Mouse (Mus musculus): Measurements from ENCODE around the gene Magi1. TPM values are rescaled to one million over a fixed set of nuclear protein-coding genes. Genes with fewer than 3 reads are reported as not detected.

Magi1 gene
- polyA plus RNA-seq (2015; fragmentation: Nextera tagmentation; extraction: Ambion mirVana), result 21.4 and 21.6 TPM in 2 replicates

DNA sequence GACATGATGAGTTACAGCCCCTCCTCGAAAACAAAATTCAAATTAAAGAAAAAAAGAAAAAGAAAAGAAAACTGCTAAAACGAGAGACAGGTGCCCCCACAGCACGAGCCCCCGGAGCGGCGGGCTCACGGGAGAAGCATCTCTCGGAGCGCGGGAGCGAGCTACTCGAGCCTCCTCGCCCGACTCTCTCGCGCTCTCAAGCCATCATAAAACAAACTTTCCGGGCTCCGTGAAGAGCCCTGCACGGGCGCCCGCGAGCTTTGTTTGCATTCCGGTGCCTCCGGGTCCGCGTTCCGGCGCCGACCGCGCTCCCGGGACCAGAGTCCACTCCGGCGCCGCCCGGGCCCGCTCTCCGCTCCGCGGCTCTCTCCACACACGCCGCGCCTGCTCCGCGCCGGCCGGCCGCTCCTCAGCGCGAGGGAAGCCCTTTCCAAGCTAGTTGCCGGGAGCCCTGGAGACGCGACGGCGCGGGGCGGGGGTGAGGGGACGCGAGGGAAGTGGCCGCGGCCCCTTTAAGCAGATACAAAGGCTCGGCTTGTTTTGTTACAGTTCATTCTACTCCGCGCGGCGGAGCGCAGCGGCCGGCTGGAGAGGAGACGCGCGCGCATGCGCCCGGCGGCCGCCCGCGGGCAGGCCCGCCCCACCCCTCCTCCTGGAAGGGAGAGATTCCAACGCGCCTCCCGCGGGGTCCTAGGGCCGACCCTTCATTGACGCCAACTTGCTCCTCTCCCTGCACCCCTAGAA, at the start of gene Magi1:
Magi1 (minus strand) TSS at position 600 of the 744 bp plus-strand sequence.

Other genes with a start within 250 kb of the Magi1 start
- gene Slc25a26, start 216.4 kb upstream of the Magi1 start, polyA plus RNA-seq (2015; fragmentation: Nextera tagmentation; extraction: Ambion mirVana), result 9.0 and 10.0 TPM in 2 replicates

Data from neural tube, postnatal 0 days (tissue).